Mouse (Mus musculus): ENCODE measurements around the gene Arrdc2. TPM values are rescaled to one million over a fixed set of nuclear protein-coding genes. Genes with fewer than 3 reads are reported as not detected.
A peak's percentile ranks its signal among the peaks of the same experiment; 100 is the strongest.

Arrdc2 gene
- total and polyA plus RNA-seq, 2 experiments from 2014 or later: 3.0 to 4.5 TPM

DNA sequence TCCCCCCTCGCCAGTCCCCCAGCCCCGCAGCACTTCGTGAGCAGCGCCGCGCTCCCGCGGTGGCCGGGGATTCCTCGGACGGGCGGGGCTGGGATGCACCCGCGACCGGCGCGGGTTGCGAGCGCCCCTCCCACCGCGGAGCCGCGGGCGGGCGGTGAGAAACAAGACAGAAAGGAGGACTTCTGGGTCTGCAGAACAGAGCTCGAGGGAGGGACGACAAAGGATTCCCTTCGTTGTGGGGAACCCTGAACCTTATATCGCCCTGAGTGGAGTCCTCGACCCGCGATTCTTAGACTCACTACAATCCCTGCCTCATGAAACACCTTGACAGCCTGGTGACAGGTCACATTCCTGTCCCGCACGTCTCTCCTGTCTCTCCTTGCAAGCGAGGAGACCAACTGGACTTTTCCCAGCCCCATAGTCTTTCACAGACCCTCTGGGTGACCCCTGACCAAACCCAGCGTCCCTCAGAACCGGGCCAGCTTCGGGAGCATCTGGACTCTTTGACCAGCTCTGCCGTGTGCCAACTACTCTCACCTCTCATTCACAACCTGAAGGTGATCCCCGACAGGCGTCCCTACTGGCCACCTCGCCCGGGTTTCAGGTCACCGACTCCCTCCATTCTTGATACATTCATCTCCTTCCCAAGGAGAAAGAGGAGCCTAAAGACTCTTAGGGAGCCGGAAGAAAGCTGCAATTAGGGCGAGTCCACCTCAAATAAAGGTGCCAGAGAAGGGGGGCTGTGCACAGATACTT lies 24.6 kb upstream of the Arrdc2 start:
- Histone ChIP-seq H3K4me1 (ENCODE audit: control insufficient read depth, insufficient read depth) (peaks cover 12% of the 10 kb centered on the region; the same call in 1 of the 2 replicates), H3K9ac (replicated peaks; ENCODE audit: low read depth, low read length) (peak overlapping the region; percentile 63), H3K4me2 (ENCODE audit: low read depth, low read length) (peak overlapping the region; percentile 83), H3K9me3 (replicated peaks; ENCODE audit: control insufficient read depth, low read length) (no peaks in the 10 kb centered on the region), H3K27me3 (ENCODE audit: control insufficient read depth, insufficient read depth, low read length) (peaks cover 16% of the 10 kb centered on the region; the same call in 1 of the 2 replicates), H3K4me3 (ENCODE audit: low read depth, low read length) (peak overlapping the region; percentile 63), H3K36me3 (replicated peaks; ENCODE audit: control insufficient read depth, insufficient read depth, low read length) (peaks cover 6% of the 10 kb centered on the region; the same call in 1 of the 2 replicates), H3K27ac (ENCODE audit: low read depth) (peak overlapping the region; percentile 78)
- ATAC-seq (ENCODE audit: insufficient read depth, low read depth) (no peak), DNase-seq (ENCODE audit: low spot score) (no peak)
- 1% methylated on average over 46 of the region's 46 CpGs for WGBS
- TF ChIP-seq EP300 (IDR thresholded peaks at IDR 0.05; ENCODE audit: low read depth): no peak
- TF ChIP-seq CTCF (IDR thresholded peaks at IDR 0.05; ENCODE audit: low read depth): no peak

DNA sequence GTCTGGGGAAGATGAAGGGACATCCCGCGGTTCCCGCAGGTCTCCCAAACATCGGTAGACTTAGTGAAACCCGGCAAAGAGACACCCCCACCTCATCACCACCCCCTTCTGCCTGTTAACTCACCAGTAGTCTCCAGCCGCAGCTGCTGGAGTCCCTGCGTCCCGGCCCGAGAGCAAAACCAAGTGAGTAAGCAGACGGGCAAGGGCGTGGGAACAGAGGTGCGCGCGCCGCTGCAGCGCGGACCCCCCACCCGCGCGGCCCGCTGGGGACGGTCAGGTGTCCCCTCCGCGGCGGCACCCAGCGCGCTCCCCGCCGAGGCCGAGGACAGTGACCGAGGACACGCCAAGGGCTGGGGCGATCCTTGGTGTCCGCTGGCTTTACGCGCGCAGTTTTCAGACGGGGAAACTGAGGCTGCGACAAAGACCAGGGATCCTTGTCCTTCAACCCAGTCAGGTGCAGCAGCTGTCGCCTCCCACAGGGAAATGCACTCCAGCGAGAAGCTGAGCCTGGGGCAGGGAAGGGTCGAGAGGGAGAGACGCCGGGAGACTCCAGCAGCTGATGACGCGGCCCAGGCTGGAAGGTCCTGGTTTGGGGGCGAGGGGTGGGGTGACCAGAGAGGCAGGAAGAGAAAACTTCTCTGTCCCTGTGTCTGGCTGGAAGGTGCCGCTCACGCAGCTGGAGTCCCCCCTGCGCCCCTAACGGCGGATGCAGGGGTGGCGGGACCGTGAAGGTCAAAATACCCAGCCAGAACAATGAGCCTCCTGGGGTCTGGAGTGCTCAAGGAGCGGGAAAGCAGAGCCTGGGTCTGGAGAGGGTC lies 23.5 kb upstream of the Arrdc2 start, which contains the start of gene Kcnn1:
Kcnn1 (minus strand) TSS at position 435 of the 818 bp plus-strand sequence.
- 0 out of 2 replicates have a peak, but pooled peaks cover under 1% of the 10 kb centered on the region for H3K36me3 ChIP-seq (replicated peaks; ENCODE audit: control insufficient read depth, insufficient read depth, low read length)
- peak within 1 kb of the TSS; percentile 63 for H3K9ac ChIP-seq (replicated peaks; ENCODE audit: low read depth, low read length)
- H3K27ac ChIP-seq (ENCODE audit: low read depth): peak within 1 kb of the TSS; percentile 78
- H3K4me3 ChIP-seq (ENCODE audit: low read depth, low read length): peak within 1 kb of the TSS; percentile 63
- peaks cover 12% of the 10 kb centered on the region; the same call in 1 of the 2 replicates for H3K4me1 ChIP-seq (ENCODE audit: control insufficient read depth, insufficient read depth)
- TF ChIP-seq CTCF (IDR thresholded peaks at IDR 0.05; ENCODE audit: low read depth): peak; percentile 21
- TF ChIP-seq EP300 (IDR thresholded peaks at IDR 0.05; ENCODE audit: low read depth): no peak
- ATAC-seq (ENCODE audit: insufficient read depth, low read depth): peak; percentile 10
- no peaks in the 10 kb centered on the region for H3K9me3 ChIP-seq (replicated peaks; ENCODE audit: control insufficient read depth, low read length)
- H3K27me3 ChIP-seq (ENCODE audit: control insufficient read depth, insufficient read depth, low read length): peaks cover 16% of the 10 kb centered on the region; the same call in 1 of the 2 replicates
- WGBS: 1% methylated on average over 54 of the region's 55 CpGs
- H3K4me2 ChIP-seq (ENCODE audit: low read depth, low read length): peak within 1 kb of the TSS; percentile 83
- no peak for DNase-seq (ENCODE audit: low spot score)

DNA sequence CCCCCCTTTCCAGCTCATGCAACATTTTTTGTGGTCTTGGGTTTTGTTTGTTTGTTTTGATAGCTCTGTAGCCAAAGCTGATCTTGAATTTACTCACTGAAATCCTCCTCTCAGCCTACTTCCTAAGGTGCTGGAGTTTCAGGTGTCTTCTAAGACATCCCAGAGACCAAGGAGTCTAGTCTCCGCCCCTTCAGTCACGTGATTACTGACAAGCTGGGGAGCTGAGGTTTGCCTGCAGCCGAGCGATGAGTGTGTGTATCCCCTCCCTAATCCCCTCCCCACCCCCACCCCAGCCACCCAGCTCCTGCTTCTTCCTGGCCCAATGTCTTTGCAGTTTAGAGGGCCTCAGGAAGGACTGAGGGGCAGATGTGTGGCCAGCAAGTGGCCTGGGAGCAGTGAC lies 18.0 kb upstream of the Arrdc2 start:
- WGBS: 38% methylated on average over 4 of the region's 4 CpGs
- H3K27ac ChIP-seq (ENCODE audit: low read depth): no peak overlapping the region
- ATAC-seq (ENCODE audit: insufficient read depth, low read depth) (no peak), DNase-seq (ENCODE audit: low spot score) (no peak)
- H3K4me3 ChIP-seq (ENCODE audit: low read depth, low read length): no peak overlapping the region
- no peaks in the 10 kb centered on the region; the same call in 1 of the 2 replicates for H3K4me1 ChIP-seq (ENCODE audit: control insufficient read depth, insufficient read depth)
- no peaks in the 10 kb centered on the region for H3K36me3 ChIP-seq (replicated peaks; ENCODE audit: control insufficient read depth, insufficient read depth, low read length)
- TF ChIP-seq EP300 (IDR thresholded peaks at IDR 0.05; ENCODE audit: low read depth) (no peak), CTCF (IDR thresholded peaks at IDR 0.05; ENCODE audit: low read depth) (no peak)
- H3K4me2 ChIP-seq (ENCODE audit: low read depth, low read length): no peak overlapping the region
- no peaks in the 10 kb centered on the region for H3K9me3 ChIP-seq (replicated peaks; ENCODE audit: control insufficient read depth, low read length)
- no peak overlapping the region for H3K9ac ChIP-seq (replicated peaks; ENCODE audit: low read depth, low read length)
- H3K27me3 ChIP-seq (ENCODE audit: control insufficient read depth, insufficient read depth, low read length): 0 out of 2 replicates have a peak, but pooled peaks cover 3% of the 10 kb centered on the region

- H3K27ac ChIP-seq (ENCODE audit: low read depth): no peak overlapping the region
- DNase-seq (ENCODE audit: low spot score) (no peak), ATAC-seq (ENCODE audit: insufficient read depth, low read depth) (peak; percentile 78)
- 0 out of 2 replicates have a peak overlapping the region, but pooled peaks have one; percentile 27 for H3K9ac ChIP-seq (replicated peaks; ENCODE audit: low read depth, low read length)
- WGBS: 5% methylated on average over 33 of the region's 33 CpGs
- peak overlapping the region; percentile 72 for H3K4me2 ChIP-seq (ENCODE audit: low read depth, low read length)
- H3K27me3 ChIP-seq (ENCODE audit: control insufficient read depth, insufficient read depth, low read length): no peaks in the 10 kb centered on the region
- H3K4me3 ChIP-seq (ENCODE audit: low read depth, low read length): peak overlapping the region; percentile 46
- H3K36me3 ChIP-seq (replicated peaks; ENCODE audit: control insufficient read depth, insufficient read depth, low read length): no peaks in the 10 kb centered on the region
- no peaks in the 10 kb centered on the region for H3K4me1 ChIP-seq (ENCODE audit: control insufficient read depth, insufficient read depth)
- TF ChIP-seq CTCF (IDR thresholded peaks at IDR 0.05; ENCODE audit: low read depth): no peak
- no peak for TF ChIP-seq EP300 (IDR thresholded peaks at IDR 0.05; ENCODE audit: low read depth)
- no peaks in the 10 kb centered on the region for H3K9me3 ChIP-seq (replicated peaks; ENCODE audit: control insufficient read depth, low read length)
Measured at GRCm38 (mm10) chr8:70856541-70857197, 17.1 kb upstream of the Arrdc2 start.

- no peak for TF ChIP-seq EP300 (IDR thresholded peaks at IDR 0.05; ENCODE audit: low read depth)
- TF ChIP-seq CTCF (IDR thresholded peaks at IDR 0.05; ENCODE audit: low read depth): no peak
- no peak overlapping the region for H3K9ac ChIP-seq (replicated peaks; ENCODE audit: low read depth, low read length)
- H3K27me3 ChIP-seq (ENCODE audit: control insufficient read depth, insufficient read depth, low read length): no peaks in the 10 kb centered on the region
- H3K4me2 ChIP-seq (ENCODE audit: low read depth, low read length): no peak overlapping the region
- H3K27ac ChIP-seq (ENCODE audit: low read depth): no peak overlapping the region
- no peak overlapping the region for H3K4me3 ChIP-seq (ENCODE audit: low read depth, low read length)
- no peaks in the 10 kb centered on the region for H3K36me3 ChIP-seq (replicated peaks; ENCODE audit: control insufficient read depth, insufficient read depth, low read length)
- H3K4me1 ChIP-seq (ENCODE audit: control insufficient read depth, insufficient read depth): no peaks in the 10 kb centered on the region
- 68% methylated on average over 5 of the region's 5 CpGs for WGBS
- H3K9me3 ChIP-seq (replicated peaks; ENCODE audit: control insufficient read depth, low read length): no peaks in the 10 kb centered on the region
- ATAC-seq (ENCODE audit: insufficient read depth, low read depth): no peak
- no peak for DNase-seq (ENCODE audit: low spot score)
Measured at GRCm38 (mm10) chr8:70856028-70856427, 16.5 kb upstream of the Arrdc2 start.
